In the genomic region with DNA sequence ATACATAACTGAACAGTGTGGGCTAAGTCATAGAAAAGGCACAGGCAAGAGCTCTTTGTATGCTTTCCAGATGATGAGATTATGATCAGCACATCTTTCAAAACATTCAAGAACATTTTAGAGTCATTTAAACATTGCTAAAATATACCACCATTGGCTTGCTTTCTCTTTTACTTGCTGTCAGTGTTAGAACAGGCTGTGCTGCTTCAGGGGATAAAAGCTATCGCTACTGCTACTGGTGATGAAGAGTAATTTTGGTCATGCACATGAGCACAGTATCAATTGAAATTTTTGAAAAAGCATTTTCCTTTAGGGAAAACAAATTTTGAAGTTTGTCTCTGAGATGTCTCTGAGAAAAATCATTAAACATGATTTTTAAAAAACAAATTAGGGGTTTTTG, we compare ENCODE assay signal across 24 mouse cellular contexts.
"Had no signal": no experiment of that assay in that cellular context is flagged by ENCODE, and none has a peak within 500 bp of the region (broad histone marks: within the 10 kb centered on the region; RNA-seq: fewer than 3 reads in every experiment).

No protein-coding gene starts in this region.

- H3K9me3 ChIP-seq: heart, embryonic 13.5 days; heart, embryonic 15.5 days; hindbrain, embryonic 13.5 days; hindbrain, embryonic 15.5 days; kidney, embryonic 15.5 days; limb, embryonic 13.5 days; limb, embryonic 15.5 days; liver, embryonic 12.5 days had no signal

- H3K9ac ChIP-seq: heart, embryonic 13.5 days; heart, embryonic 15.5 days; hindbrain, embryonic 13.5 days; hindbrain, embryonic 15.5 days; kidney, embryonic 15.5 days; limb, embryonic 13.5 days; limb, embryonic 15.5 days; liver, embryonic 12.5 days; liver, embryonic 14.5 days had no signal

- H3K27me3 ChIP-seq: heart, embryonic 13.5 days; heart, embryonic 15.5 days; hindbrain, embryonic 13.5 days; hindbrain, embryonic 15.5 days; kidney, embryonic 15.5 days; limb, embryonic 13.5 days; limb, embryonic 15.5 days; liver, embryonic 12.5 days had no signal

- H3K27ac ChIP-seq: heart, adult 2 months; heart, embryonic 13.5 days; heart, embryonic 15.5 days; hindbrain, embryonic 13.5 days; hindbrain, embryonic 15.5 days; hindbrain, postnatal 0 days; kidney, embryonic 15.5 days; kidney, postnatal 0 days; limb, embryonic 13.5 days; limb, embryonic 15.5 days; liver, embryonic 12.5 days; liver, embryonic 14.5 days had no signal

- H3K36me3 ChIP-seq: heart, embryonic 13.5 days; heart, embryonic 15.5 days; hindbrain, embryonic 13.5 days; hindbrain, embryonic 15.5 days; kidney, embryonic 15.5 days; limb, embryonic 13.5 days; limb, embryonic 15.5 days; liver, embryonic 12.5 days had no signal

- ATAC-seq: intestine, embryonic 16.5 days; liver, embryonic 12.5 days had no signal

- H3K4me3 ChIP-seq: heart, adult 2 months; heart, embryonic 13.5 days; heart, embryonic 15.5 days; hindbrain, embryonic 13.5 days; hindbrain, embryonic 15.5 days; kidney, embryonic 15.5 days; limb, embryonic 13.5 days; limb, embryonic 15.5 days; liver, embryonic 12.5 days had no signal

- DNase-seq: gastrocnemius, postnatal 14 days; gastrocnemius, postnatal 36 days; heart, adult 11 months; heart, adult 2 months; heart, postnatal 14 days; heart, postnatal 36 days; kidney, adult 11 months; kidney, adult 2 months; kidney, adult 9 months; kidney, postnatal 14 days; kidney, postnatal 36 days had no signal

- H3K4me2 ChIP-seq: heart, embryonic 11.5 days; heart, embryonic 13.5 days; heart, embryonic 15.5 days; hindbrain, embryonic 13.5 days; hindbrain, embryonic 15.5 days; kidney, embryonic 15.5 days; limb, embryonic 13.5 days; limb, embryonic 15.5 days; liver, embryonic 12.5 days had no signal

- H3K4me1 ChIP-seq: heart, embryonic 13.5 days; heart, embryonic 15.5 days; hindbrain, embryonic 13.5 days; hindbrain, embryonic 15.5 days; kidney, embryonic 15.5 days; limb, embryonic 13.5 days; limb, embryonic 15.5 days; liver, embryonic 12.5 days had no signal
